Mouse (Mus musculus) brown adipose tissue, adult 24 weeks (tissue): ENCODE results near the gene Dclk2. TPM values are rescaled to one million over a fixed set of nuclear protein-coding genes. Genes with fewer than 3 reads are reported as not detected.

Experiments used
- H3K27ac ChIP-seq: fragments of 200-500 bp; replicated peaks from 2 replicates; pipeline ENCODE4 v1.5.1; 2012; ENCODE audit warnings: low read depth, mild to moderate bottlenecking, low read length
- H3K4me1 ChIP-seq: fragments of 200-500 bp; 2 replicates; pipeline ENCODE4 v1.6.1; 2012; ENCODE audit warnings: low read length, mixed read lengths; ENCODE audit not compliant: control insufficient read depth, insufficient read depth, insufficient read length
- H3K4me3 ChIP-seq: fragments of 200-500 bp; 2 replicates; pipeline ENCODE4 v1.5.1; 2012; ENCODE audit warnings: low read depth, mild to moderate bottlenecking, low read length, moderate library complexity; ENCODE audit not compliant: insufficient read depth
- polyA plus RNA-seq: library from polyadenylated mRNA; stranded (reverse); fragments of >200 nt; gene quantifications from 2 replicates; pipeline ENCODE4 v1.2.4, GENCODE M21; 2012; ENCODE audit not compliant: missing spikeins, insufficient read depth, insufficient read length

The Dclk2 gene
- polyA plus RNA-seq, 1 experiment: 0.52 TPM

DNA sequence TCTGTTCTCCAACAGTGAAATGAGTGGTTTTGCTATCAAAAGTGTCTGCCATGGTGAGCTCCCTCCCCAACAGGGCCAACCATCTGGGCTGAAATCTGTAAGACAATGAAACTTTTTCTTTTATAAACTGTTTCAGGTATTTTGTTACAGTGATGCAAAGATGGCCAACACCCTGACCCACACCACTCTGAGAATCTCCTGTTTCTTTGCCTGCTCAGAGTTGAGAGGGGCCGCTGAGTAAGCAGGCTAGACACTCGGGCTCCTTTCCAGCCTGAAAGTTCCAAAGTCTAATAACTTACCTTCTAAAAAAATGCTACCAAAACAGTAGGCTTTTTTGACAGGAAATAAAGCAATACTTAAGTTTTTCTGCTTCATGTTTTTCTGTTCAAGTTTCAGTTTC is 78.2 kb downstream of the Dclk2 start:
- H3K4me1 ChIP-seq: peaks cover 2% of the 10 kb centered on the region; the same call in 1 of the 2 replicates
- no peak overlapping the region for H3K27ac ChIP-seq
- H3K4me3 ChIP-seq: no peak overlapping the region

DNA sequence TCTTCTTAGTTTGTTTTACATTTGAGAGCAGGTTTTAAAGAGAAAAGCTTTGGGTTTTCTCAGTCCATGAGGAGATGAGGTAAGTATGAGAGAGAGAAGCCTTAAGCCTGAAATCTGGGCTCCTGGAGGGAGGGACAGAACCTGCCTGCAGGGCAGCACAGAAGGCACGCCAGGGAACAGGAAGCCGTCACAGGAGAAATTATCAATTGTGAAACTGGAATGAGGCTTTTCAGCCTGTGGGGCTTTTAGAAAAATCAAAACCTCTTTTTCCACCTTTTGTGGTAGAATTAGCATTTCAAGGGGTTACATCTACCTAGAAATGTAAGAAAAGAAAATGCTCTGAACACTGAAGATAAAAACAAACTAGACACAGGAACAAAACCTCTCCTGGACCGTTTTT is 81.0 kb downstream of the Dclk2 start:
- Histone ChIP-seq H3K4me1 (no peaks in the 10 kb centered on the region), H3K4me3 (no peak overlapping the region), H3K27ac (no peak overlapping the region)

DNA sequence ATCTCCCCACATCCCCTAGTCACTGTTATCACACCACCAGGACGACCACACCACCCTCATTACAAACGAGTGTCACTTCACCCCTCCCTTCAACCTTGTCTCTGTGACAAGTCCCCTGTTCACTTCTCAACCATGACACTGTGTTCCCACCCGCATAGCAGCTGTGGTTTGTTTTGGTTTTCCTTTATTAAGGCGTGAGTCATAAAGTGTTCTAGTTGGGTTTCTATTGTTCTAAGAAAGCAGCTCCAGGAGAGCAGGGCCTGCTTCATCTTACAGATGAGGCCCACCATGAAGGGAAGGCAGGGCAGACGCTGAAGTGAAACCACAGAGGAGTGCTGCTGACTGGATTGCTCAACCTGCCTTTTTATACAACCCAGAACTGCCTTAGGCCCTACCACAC is 83.3 kb downstream of the Dclk2 start:
- Histone ChIP-seq H3K27ac (no peak overlapping the region), H3K4me3 (no peak overlapping the region), H3K4me1 (no peaks in the 10 kb centered on the region)

DNA sequence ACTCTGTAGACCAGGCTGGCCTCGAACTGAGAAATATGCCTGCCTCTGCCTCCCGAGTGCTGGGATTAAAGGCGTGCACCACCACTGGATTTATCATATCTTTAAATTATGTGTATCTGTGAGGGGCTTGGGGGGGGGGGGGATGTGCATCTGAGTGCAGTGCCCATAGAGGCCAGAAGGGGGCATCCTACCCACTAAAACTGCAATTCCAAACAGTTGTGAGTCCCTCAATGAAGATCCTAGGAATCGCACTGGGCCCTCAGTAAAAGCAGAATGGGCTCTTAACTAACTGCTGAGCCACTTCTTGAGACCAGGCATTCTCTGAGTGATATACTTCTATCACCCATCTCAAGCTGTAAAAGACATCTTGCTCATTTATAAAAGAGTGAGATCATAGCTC is 85.5 kb downstream of the Dclk2 start:
- Histone ChIP-seq H3K4me3 (no peak overlapping the region), H3K27ac (no peak overlapping the region), H3K4me1 (no peaks in the 10 kb centered on the region)

DNA sequence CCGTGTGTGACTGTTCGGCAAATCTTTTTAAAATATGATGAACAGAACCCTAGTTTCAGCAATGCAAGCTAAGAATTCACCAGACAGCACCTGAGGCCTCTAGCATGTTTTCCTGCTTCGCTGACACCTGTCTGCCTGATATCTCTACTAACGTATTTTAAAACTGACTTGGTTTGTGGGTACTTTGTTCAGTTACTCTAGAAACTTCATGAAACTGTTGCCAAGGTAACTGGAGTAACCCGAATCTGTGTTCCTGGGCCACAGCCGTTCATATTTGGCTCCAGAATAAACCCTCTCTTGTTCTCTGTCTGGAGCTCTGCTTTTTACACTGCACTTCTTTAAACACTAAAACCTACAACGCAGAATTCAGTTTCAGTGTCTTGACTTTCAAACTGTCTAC is 86.3 kb downstream of the Dclk2 start:
- Histone ChIP-seq H3K4me1 (no peaks in the 10 kb centered on the region), H3K27ac (no peak overlapping the region), H3K4me3 (no peak overlapping the region)

DNA sequence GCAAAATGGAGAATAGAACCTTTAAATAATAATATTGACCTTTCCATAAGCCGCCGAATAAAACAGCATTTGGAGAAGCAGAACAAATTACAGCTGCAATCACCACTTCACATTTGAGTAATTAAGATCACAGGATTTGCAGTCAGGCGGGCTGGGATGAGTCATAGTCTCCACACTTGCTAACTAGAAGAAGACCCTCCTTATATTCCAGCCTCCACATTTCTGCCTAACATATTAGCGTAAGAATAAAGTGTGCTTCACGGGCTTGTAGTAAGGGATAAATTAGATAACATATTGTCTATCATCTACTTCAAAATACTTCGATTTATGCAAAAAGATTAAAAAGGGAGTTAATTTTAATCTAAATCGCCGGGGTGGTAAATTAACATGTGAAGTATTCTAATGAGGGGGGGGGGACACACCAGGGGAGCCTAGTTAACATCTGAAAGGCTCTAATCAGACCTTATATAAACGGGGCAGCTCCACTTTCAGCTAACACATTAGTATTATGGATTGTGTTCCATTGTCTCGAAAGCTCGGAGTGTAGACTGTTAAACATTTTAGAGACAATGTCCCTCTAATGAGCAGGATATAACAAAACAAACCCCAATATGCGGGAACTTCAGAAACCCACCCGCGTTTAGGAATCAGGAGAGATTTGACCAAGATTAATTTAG is 87.9 kb downstream of the Dclk2 start:
- H3K4me3 ChIP-seq: no peak overlapping the region
- H3K4me1 ChIP-seq: no peaks in the 10 kb centered on the region
- H3K27ac ChIP-seq: no peak overlapping the region

DNA sequence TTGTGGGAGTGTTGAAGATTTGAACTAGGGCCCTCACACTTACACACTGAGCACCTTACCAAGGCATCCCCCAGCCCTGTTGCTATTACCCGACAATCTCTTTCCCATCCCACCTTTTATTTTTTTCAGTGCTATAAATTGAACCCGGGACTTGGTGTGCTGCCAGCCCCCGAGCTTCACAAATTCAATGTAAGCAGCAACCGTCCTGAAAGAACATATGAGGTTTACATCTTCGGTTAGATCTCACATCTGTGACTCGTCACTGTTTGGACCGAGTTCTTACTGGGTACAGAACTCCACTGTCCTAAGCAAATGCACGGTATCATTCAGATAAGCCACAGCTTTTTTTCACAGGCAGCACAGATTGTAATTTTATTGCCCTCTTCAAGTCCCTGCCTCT is 88.5 kb downstream of the Dclk2 start:
- H3K4me1 ChIP-seq: no peaks in the 10 kb centered on the region
- no peak overlapping the region for H3K4me3 ChIP-seq
- no peak overlapping the region for H3K27ac ChIP-seq

DNA sequence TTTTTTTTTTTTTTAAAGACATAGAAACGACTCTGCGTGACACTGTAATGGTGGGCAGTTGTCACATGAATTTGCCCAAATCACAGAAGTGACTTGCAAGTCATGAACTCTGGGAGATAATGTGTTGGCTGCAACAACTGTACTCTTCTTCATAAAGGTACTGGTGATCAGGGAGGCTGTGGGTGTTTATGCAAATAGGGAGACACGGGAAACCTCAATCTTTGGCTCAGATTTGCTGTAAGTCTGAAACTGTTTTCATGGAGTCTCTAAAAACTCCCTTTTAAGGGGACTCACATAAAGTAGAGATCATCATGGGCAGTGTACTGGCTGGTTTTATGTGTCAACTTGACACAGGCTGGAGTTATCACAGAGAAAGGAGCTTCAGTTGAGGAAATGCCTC is 93.1 kb downstream of the Dclk2 start:
- Histone ChIP-seq H3K4me3 (no peak overlapping the region), H3K27ac (no peak overlapping the region), H3K4me1 (no peaks in the 10 kb centered on the region)

DNA sequence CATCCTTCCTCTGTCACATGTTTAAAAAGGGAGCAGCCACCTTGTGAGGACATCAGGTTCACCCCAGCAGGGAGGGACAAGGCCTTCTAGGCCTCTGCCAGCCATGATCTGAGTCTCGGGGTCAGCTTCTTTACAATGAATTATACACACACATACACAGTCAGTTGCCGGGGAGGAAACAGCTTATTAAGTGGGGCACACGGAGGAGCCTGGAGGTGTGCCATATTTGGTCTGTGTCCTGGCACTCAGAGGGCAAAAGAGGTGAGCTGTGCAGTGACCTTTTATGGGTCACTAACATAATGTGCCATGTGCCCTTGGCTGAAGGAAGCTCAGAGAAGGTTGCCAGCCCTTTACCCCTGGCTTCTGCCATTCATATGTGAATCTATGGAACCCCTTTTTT is 99.3 kb downstream of the Dclk2 start:
- no peak overlapping the region for H3K4me3 ChIP-seq
- no peaks in the 10 kb centered on the region for H3K4me1 ChIP-seq
- no peak overlapping the region for H3K27ac ChIP-seq

DNA sequence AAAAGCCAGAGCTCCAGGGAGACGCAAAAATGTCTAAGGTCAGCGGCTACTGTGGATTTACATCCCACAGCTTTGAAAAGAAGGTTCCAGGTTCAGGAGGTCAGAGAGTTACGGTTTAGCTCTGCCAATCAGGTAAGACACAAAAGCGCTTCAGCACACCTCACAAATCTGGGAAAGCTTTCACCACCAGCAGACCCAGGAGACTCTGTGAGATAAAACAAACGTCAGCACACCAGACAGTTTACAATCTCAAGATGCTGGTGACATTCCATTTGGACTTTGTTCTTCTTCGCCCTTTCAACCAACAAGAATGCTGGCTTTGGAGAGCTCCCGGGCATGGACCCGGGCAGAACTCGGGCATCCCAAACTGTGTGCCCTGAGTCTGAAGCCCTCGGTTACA is 100.3 kb downstream of the Dclk2 start:
- H3K4me3 ChIP-seq: no peak overlapping the region
- no peak overlapping the region for H3K27ac ChIP-seq
- H3K4me1 ChIP-seq: no peaks in the 10 kb centered on the region

DNA sequence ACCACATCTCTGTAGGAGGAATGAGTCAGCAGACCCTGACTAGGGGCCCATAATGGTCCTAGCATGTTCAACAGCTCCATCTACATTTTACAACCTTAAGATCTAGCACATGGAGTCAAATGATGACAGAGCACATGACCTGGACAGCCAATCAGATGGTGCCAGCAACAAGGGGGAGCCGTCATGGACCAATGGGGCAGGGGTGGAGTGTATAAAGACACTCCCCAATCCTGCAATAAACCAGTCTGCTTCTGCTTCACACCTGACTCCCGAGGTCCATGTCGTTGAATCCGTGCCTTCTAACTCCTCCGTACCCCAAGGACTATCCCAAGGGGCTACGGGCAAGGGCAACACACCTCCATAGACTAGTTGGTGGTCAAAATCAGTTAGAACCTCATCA is 101.3 kb downstream of the Dclk2 start:
- H3K4me1 ChIP-seq: no peaks in the 10 kb centered on the region
- H3K4me3 ChIP-seq: no peak overlapping the region
- no peak overlapping the region for H3K27ac ChIP-seq

DNA sequence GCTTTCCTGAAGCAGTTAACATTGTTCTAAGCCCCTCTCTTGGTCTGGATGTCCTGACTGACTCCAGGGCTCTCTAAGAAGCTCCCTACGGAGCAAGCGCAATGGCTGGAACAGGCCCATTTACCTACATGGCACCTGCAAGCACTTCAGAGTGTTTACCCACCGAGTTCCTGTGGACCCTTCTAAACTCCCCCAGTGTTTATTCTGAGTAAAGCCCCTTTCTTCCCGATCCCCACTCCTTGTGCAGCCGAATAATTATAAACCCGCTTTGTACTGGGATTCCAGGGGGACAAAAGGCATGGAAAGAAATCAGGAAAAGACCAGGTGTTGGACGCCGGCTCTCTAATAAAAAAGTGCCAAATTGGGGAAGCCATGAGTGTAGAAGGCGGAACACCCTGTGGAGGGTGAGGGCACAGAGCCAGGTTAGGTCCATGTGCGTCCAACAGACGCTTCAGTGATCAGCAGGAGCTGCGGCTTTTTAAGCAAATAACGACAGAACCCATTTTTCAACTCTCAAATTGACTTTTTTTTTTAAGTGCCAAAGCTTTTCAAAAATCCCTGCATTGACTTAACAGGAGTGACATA is 102.6 kb downstream of the Dclk2 start:
- Histone ChIP-seq H3K4me1 (0 out of 2 replicates have a peak, but pooled peaks cover under 1% of the 10 kb centered on the region), H3K27ac (no peak overlapping the region), H3K4me3 (no peak overlapping the region)

DNA sequence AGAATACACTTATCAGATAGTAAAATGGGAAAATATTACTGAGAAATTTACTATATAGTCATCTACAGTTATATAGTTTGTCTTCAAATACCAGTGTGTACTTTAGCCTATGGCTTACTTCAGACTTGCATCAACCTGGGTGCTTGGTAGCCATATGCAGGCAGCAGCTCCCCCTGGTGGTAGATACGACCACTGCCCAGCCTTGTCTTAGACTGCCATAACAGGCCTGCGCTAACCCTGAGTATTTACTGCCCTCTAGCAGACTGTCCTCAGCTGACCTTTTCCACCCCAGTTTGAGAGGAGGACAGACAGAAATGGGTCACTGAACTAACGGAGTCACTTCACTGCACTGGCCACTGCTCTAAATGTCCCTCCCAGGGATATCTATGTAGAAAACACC is 108.0 kb downstream of the Dclk2 start:
- H3K4me1 ChIP-seq: peaks cover 4% of the 10 kb centered on the region; the same call in 1 of the 2 replicates
- no peak overlapping the region for H3K27ac ChIP-seq
- no peak overlapping the region for H3K4me3 ChIP-seq

DNA sequence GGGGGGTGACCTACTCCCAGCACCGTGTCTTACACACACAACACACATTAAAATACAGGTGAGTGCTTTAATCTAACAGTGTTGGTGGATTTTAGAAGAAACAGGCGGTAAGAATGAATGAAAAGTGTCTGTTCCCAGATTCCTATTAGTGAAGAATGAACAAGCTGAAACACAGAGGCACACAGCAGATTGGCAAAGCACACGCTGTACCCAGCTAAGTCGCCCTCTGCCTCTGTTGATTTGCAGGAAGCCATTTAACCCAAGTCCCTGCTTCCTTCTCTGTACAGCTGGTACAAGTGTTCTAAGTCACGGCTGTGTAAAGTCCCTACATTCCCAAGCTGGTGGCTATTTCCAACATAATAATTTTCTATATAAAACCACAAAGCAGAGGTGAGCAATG is 109.7 kb downstream of the Dclk2 start:
- peaks cover 4% of the 10 kb centered on the region; the same call in 1 of the 2 replicates for H3K4me1 ChIP-seq
- H3K27ac ChIP-seq: no peak overlapping the region
- H3K4me3 ChIP-seq: no peak overlapping the region

DNA sequence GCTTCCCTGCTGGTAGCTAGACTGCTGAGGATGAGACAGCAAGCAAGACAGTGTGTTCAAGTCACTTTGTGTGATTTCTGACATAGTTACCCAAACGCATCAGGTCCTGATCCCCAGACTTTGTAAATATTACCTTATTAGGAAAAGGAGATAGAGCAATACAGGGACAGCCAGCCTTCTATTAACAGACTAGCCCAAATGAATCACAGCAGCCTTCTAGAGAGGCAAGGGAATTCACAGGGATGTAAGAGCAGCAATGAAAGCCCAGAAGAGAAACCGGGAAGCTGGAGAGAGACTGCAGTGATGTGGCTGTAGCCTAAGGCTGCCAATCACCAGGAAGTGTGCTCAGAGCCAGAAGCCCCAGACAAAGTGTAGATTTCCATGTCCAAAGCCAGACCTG is 111.0 kb downstream of the Dclk2 start:
- no peak overlapping the region for H3K27ac ChIP-seq

DNA sequence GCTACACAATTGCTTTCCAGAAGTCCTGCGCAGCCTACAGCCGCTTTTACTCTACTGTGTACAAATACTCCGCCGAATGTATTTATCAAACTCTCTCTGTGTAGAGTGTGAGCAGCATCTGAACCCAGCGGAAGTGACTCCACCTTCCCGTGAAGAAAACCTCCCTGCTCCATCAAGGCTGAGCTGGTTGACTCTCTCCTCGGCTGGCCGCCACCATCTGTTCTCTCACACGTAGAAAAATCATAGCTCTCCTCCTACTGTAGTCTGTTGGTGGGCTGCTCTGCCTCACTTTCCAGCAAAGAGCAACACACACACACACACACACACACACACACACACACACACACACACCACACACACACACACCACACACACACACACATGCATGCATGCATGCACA is 111.5 kb downstream of the Dclk2 start:
- Histone ChIP-seq H3K4me3 (no peak overlapping the region), H3K27ac (no peak overlapping the region), H3K4me1 (peaks cover 5% of the 10 kb centered on the region)

More for the DNA sequence above, 111.0 kb downstream of the Dclk2 start:
- no peak overlapping the region for H3K4me3 ChIP-seq
- H3K4me1 ChIP-seq: peaks cover 4% of the 10 kb centered on the region; the same call in 1 of the 2 replicates
